Mouse (Mus musculus) adrenal gland, adult 2 months (tissue): ENCODE measurements at regions not wholly inside any gene's neighbourhood (a gene's known extent, or its start where the extent isn't known, plus 50 kb on each side); places are given as distances from the start of the nearest gene placed in this dataset.

Experiments used
- DNase-seq: peaks from one replicate; pipeline ENCODE4 v3.0.0; 2021

- peak; percentile 51 for DNase-seq
Observed at GRCm38 (mm10) chr6:99822471-99822870, 96.3 kb upstream of the Prok2 start.

- DNase-seq, result no peak
Observed at GRCm38 (mm10) chr6:99819255-99819929, 93.2 kb upstream of the Prok2 start.

GRCm38 (mm10) chr6:99818486-99818885 is 92.3 kb upstream of the Prok2 start:
- DNase-seq, result no peak

- DNase-seq, result no peak
Observed at GRCm38 (mm10) chr6:99817245-99817644, 91.1 kb upstream of the Prok2 start.

- DNase-seq, result no peak
Observed at GRCm38 (mm10) chr6:99813102-99813501, 86.9 kb upstream of the Prok2 start.

GRCm38 (mm10) chr6:99811842-99812241 is 85.7 kb upstream of the Prok2 start:
- DNase-seq, result no peak

- peak; percentile 78 for DNase-seq
Observed at GRCm38 (mm10) chr6:99810974-99811798, 85.0 kb upstream of the Prok2 start.

GRCm38 (mm10) chr6:99804905-99805245 is 78.7 kb upstream of the Prok2 start:
- no peak for DNase-seq

- DNase-seq, result peak; percentile 88
Observed at GRCm38 (mm10) chr6:99803983-99804904, 78.1 kb upstream of the Prok2 start.

GRCm38 (mm10) chr6:99800919-99801318 is 74.7 kb upstream of the Prok2 start:
- no peak for DNase-seq

- DNase-seq, result no peak
Observed at GRCm38 (mm10) chr6:99800324-99800723, 74.1 kb upstream of the Prok2 start.

- no peak for DNase-seq
Observed at GRCm38 (mm10) chr6:99796390-99796789, 70.2 kb upstream of the Prok2 start.

GRCm38 (mm10) chr6:99793546-99793945 is 67.4 kb upstream of the Prok2 start:
- DNase-seq, result no peak

GRCm38 (mm10) chr6:99792353-99792752 is 66.2 kb upstream of the Prok2 start:
- no peak for DNase-seq

GRCm38 (mm10) chr6:99786977-99787376 is 60.8 kb upstream of the Prok2 start:
- DNase-seq, result no peak

GRCm38 (mm10) chr6:99785212-99785611 is 59.0 kb upstream of the Prok2 start:
- no peak for DNase-seq

- DNase-seq, result no peak
Observed at GRCm38 (mm10) chr6:99784804-99785203, 58.6 kb upstream of the Prok2 start.

- no peak for DNase-seq
Observed at GRCm38 (mm10) chr6:99784285-99784684, 58.1 kb upstream of the Prok2 start.

GRCm38 (mm10) chr6:99782996-99783395 is 56.8 kb upstream of the Prok2 start:
- peak; percentile 23 for DNase-seq
